Mouse (Mus musculus): ENCODE data around the gene Nedd9. TPM values are rescaled to one million over a fixed set of nuclear protein-coding genes. Genes with fewer than 3 reads are reported as not detected.

Nedd9 gene
- polyA plus RNA-seq (2012; ENCODE audit: low replicate concordance): 9.0 and 42.1 TPM in 2 replicates

GRCm38 (mm10) chr13:41486606-41487408, at the start of gene Nedd9:
Gene Nedd9 (minus strand): TSS chr13:41487362.

GRCm38 (mm10) chr13:41273927-41274650, 213.1 kb downstream of the Nedd9 start, which contains the start of gene Gm17364:
Gene Gm17364 (minus strand): TSS chr13:41273977.

Other genes starting within 250 kb of the Nedd9 start
- gene Smim13, start 237.5 kb downstream of the Nedd9 start, polyA plus RNA-seq (2012; ENCODE audit: low replicate concordance): 1.3 and 2.5 TPM in 2 replicates
- not detected in 2 replicates for gene Gm17364, start 213.4 kb downstream of the Nedd9 start, polyA plus RNA-seq (2012; ENCODE audit: low replicate concordance)
- 4.3 and 17.8 TPM in 2 replicates for gene Tmem170b, start 118.5 kb upstream of the Nedd9 start, polyA plus RNA-seq (2012; ENCODE audit: low replicate concordance)

All from hematopoietic multipotent progenitor cell, adult 10-12 weeks (in vitro differentiated cells).